Mouse (Mus musculus) kidney, adult 2 months (tissue): ENCODE measurements at regions not wholly inside any gene's neighbourhood (a gene's known extent, or its start where the extent isn't known, plus 50 kb on each side); places are given as distances from the start of the nearest gene placed in this dataset.

Experiments
- CTCF ChIP-seq: fragments of 200-500 bp; conservative IDR thresholded peaks from 2 replicates; pipeline ENCODE4 v1.5.1; 2011; ENCODE audit warnings: low read depth, mild to moderate bottlenecking, control low read depth, low read length, moderate library complexity, mixed read lengths; ENCODE audit not compliant: insufficient read depth, insufficient read length
- POLR2A ChIP-seq: fragments of 200-500 bp; IDR thresholded peaks from one replicate; pipeline ENCODE4 v1.6.1; 2011; ENCODE audit warnings: low read depth, low read length, control low read depth

DNA sequence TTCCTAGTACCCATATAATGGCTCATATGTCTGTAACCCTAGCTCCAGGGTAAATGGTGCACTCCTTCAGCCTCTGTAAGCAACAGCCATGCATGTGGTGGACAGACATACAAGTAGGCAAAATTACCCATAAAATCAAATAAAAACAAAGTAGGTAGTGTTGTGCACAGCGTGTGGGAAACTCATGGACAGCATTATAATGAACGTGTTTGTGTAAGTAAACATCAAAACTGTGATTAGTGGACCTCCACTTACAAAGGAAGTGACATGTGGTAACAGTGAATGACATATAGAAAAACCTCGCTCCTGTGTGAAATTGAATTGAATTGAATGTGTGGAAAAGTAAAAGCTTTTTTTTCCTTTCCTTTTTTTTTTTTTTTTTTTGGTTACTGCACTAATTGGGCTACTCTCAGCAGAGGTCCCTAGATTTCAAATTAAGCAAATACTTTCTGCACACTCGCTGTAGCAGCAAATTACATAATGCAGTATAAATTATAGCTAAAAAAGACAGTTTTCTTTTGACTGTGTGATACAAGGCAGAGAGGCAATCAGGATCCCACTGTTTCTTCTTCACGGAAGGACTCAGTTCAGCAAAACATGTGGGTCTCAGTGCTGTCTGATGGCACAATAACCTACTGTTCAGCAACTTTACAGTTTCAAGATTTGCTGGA, 1035.0 kb upstream of the Lrrtm3 start:
- TF ChIP-seq CTCF (no peak), POLR2A (no peak)
